Mouse (Mus musculus) hindbrain, postnatal 0 days (tissue): ENCODE results near the gene Lhfp. TPM values are rescaled to one million over a fixed set of nuclear protein-coding genes. Genes with fewer than 3 reads are reported as not detected.

Source experiments
- ATAC-seq: fragments of 200-750 bp; cut with Nextera tagmentation; 2 replicates; pipeline ENCODE4 v1.8.0; 2017; ENCODE audit warnings: mild to moderate bottlenecking, moderate TSS enrichment, moderate library complexity
- DNase-seq: peaks from one replicate; pipeline ENCODE4 v3.0.0-alpha.2; 2015; ENCODE audit warnings: low spot score
- H3K27ac ChIP-seq: fragments of 300-500 bp; sonication (generic); 2 replicates; pipeline ENCODE4 v1.5.1; 2014; ENCODE audit warnings: mild to moderate bottlenecking
- H3K27me3 ChIP-seq: fragments of 300-500 bp; sonication (generic); 2 replicates; pipeline ENCODE4 v1.6.1; 2014; ENCODE audit warnings: low read length, mixed read lengths; ENCODE audit not compliant: insufficient read depth
- H3K36me3 ChIP-seq: fragments of 300-500 bp; sonication (generic); 2 replicates; pipeline ENCODE4 v1.6.1; 2014; ENCODE audit warnings: low read length, mixed read lengths; ENCODE audit not compliant: insufficient read depth
- H3K4me1 ChIP-seq: fragments of 300-500 bp; sonication (generic); 2 replicates; pipeline ENCODE4 v1.6.1; 2014; ENCODE audit warnings: antibody characterized with exemption, low read length, mixed read lengths; ENCODE audit not compliant: insufficient read depth
- H3K4me2 ChIP-seq: fragments of 300-500 bp; sonication (generic); 2 replicates; pipeline ENCODE4 v1.6.1; 2014; ENCODE audit warnings: low read depth, mild to moderate bottlenecking, low read length, moderate library complexity, mixed read lengths
- H3K4me3 ChIP-seq: fragments of 300-500 bp; sonication (generic); 2 replicates; pipeline ENCODE4 v1.5.1; 2014; ENCODE audit warnings: low read length
- H3K9ac ChIP-seq: fragments of 300-500 bp; sonication (generic); replicated peaks from 2 replicates; pipeline ENCODE4 v1.6.1; 2014; ENCODE audit warnings: mild to moderate bottlenecking, low read length, moderate library complexity, mixed read lengths
- H3K9me3 ChIP-seq: fragments of 300-500 bp; sonication (generic); 2 replicates; pipeline ENCODE4 v1.6.1; 2016; ENCODE audit warnings: low read length, mixed read lengths
- CTCF ChIP-seq: IDR thresholded peaks from 2 replicates; pipeline ENCODE4 v1.5.1; 2016; ENCODE audit warnings: antibody characterized with exemption, control low read depth, low read depth
- WGBS: fragments of 180-500 bp; shearing (Covaris S2); extraction: QIAGEN DNeasy Blood & Tissue Kit; methylation state at CpG from one replicate; pipeline ENCODE4 v1.1.7; 2014; 5-methylcytosine and 5-hydroxymethylcytosine counted together
- polyA plus RNA-seq: library from polyadenylated mRNA; unstranded; fragments of >200 nt; fragmentation: Nextera tagmentation; extraction: Ambion mirVana; gene quantifications from 2 replicates; pipeline ENCODE4 v1.2.1, GENCODE M21; 2015
- total RNA-seq: library from RNA; depleted of rRNA; stranded (reverse); fragments of >200 nt; gene quantifications from 2 replicates; pipeline ENCODE4 v1.2.3, GENCODE M21; 2014

Lhfp gene
- total and polyA plus RNA-seq, 2 experiments from 2014 or later: 57.2 to 68.0 TPM

- Histone ChIP-seq H3K36me3 (no peaks in the 10 kb centered on the region), H3K4me1 (no peaks in the 10 kb centered on the region), H3K4me2 (peak overlapping the region; percentile 24; the same call in 1 of the 2 replicates), H3K27ac (no peak overlapping the region), H3K4me3 (no peak overlapping the region), H3K9me3 (no peaks in the 10 kb centered on the region), H3K27me3 (no peaks in the 10 kb centered on the region), H3K9ac (no peak overlapping the region)
- ATAC-seq (no peak), DNase-seq (no peak)
- TF ChIP-seq CTCF: no peak
- WGBS: 79% methylated on average over 4 of the region's 4 CpGs
Observed at GRCm38 (mm10) chr3:53045697-53046096, 4.4 kb downstream of the Lhfp start.

GRCm38 (mm10) chr3:53046371-53046770 lies 5.0 kb downstream of the Lhfp start:
- Histone ChIP-seq H3K4me2 (peak overlapping the region; percentile 24), H3K27me3 (no peaks in the 10 kb centered on the region), H3K27ac (no peak overlapping the region), H3K4me3 (no peak overlapping the region), H3K4me1 (no peaks in the 10 kb centered on the region), H3K9ac (no peak overlapping the region), H3K9me3 (no peaks in the 10 kb centered on the region), H3K36me3 (no peaks in the 10 kb centered on the region)
- TF ChIP-seq CTCF: no peak
- DNase-seq (no peak), ATAC-seq (no peak)
- WGBS: 54% methylated on average over 6 of the region's 6 CpGs

- DNase-seq: no peak
- Histone ChIP-seq H3K9ac (no peak overlapping the region), H3K36me3 (no peaks in the 10 kb centered on the region), H3K4me1 (no peaks in the 10 kb centered on the region), H3K27me3 (no peaks in the 10 kb centered on the region), H3K4me3 (no peak overlapping the region), H3K27ac (no peak overlapping the region), H3K4me2 (no peak overlapping the region), H3K9me3 (no peaks in the 10 kb centered on the region)
- TF ChIP-seq CTCF: no peak
- WGBS: 22% methylated on average over 8 of the region's 8 CpGs
- no peak for ATAC-seq
Observed at GRCm38 (mm10) chr3:53052385-53052784, 11.1 kb downstream of the Lhfp start.

GRCm38 (mm10) chr3:53056430-53056829 lies 15.1 kb downstream of the Lhfp start:
- 85% methylated on average over 10 of the region's 10 CpGs for WGBS
- ATAC-seq (no peak), DNase-seq (no peak)
- no peak overlapping the region for H3K9ac ChIP-seq
- no peak overlapping the region for H3K4me2 ChIP-seq
- no peaks in the 10 kb centered on the region for H3K27me3 ChIP-seq
- no peaks in the 10 kb centered on the region for H3K4me1 ChIP-seq
- no peak for TF ChIP-seq CTCF
- H3K27ac ChIP-seq: no peak overlapping the region
- no peak overlapping the region for H3K4me3 ChIP-seq
- no peaks in the 10 kb centered on the region for H3K36me3 ChIP-seq
- H3K9me3 ChIP-seq: no peaks in the 10 kb centered on the region

GRCm38 (mm10) chr3:53059959-53060358 lies 18.6 kb downstream of the Lhfp start:
- ATAC-seq: no peak
- no peaks in the 10 kb centered on the region for H3K27me3 ChIP-seq
- no peak for TF ChIP-seq CTCF
- H3K9ac ChIP-seq: no peak overlapping the region
- H3K9me3 ChIP-seq: no peaks in the 10 kb centered on the region
- H3K27ac ChIP-seq: no peak overlapping the region
- WGBS: 92% methylated on average over 2 of the region's 2 CpGs
- no peak overlapping the region for H3K4me3 ChIP-seq
- no peaks in the 10 kb centered on the region for H3K36me3 ChIP-seq
- no peak overlapping the region for H3K4me2 ChIP-seq
- no peak for DNase-seq
- H3K4me1 ChIP-seq: peaks cover 4% of the 10 kb centered on the region; the same call in 1 of the 2 replicates

- H3K4me3 ChIP-seq: no peak overlapping the region
- H3K9ac ChIP-seq: 0 out of 2 replicates have a peak overlapping the region, but pooled peaks have one; percentile 28
- peaks cover 4% of the 10 kb centered on the region; the same call in 1 of the 2 replicates for H3K4me1 ChIP-seq
- no peaks in the 10 kb centered on the region for H3K27me3 ChIP-seq
- H3K36me3 ChIP-seq: no peaks in the 10 kb centered on the region
- H3K9me3 ChIP-seq: no peaks in the 10 kb centered on the region
- no peak overlapping the region for H3K4me2 ChIP-seq
- no peak for TF ChIP-seq CTCF
- no peak for DNase-seq
- 53% methylated on average over 13 of the region's 13 CpGs for WGBS
- ATAC-seq: no peak
- 0 out of 2 replicates have a peak overlapping the region, but pooled peaks have one; percentile 20 for H3K27ac ChIP-seq
Observed at GRCm38 (mm10) chr3:53063423-53064147, 22.3 kb downstream of the Lhfp start.
